Mouse (Mus musculus): ENCODE results near the gene Chpt1.

- TF ChIP-seq CTCF (IDR thresholded peaks at IDR 0.05; ENCODE audit: extremely low read depth, insufficient read length, insufficient replicate concordance, low read depth, low read length) (no peak), POLR2A (IDR thresholded peaks at IDR 0.05; ENCODE audit: low read depth, low read length) (no peak)
Measured at GRCm38 (mm10) chr10:88426896-88427295, 77.0 kb downstream of the Chpt1 start.

Measured in small intestine, adult 2 months (tissue).